Mouse (Mus musculus) midbrain, embryonic 10.5 days (tissue): ENCODE results near the gene Apoo. TPM values are rescaled to one million over a fixed set of nuclear protein-coding genes. Genes with fewer than 3 reads are reported as not detected.
"Not testable (repeated sequence)": the region's sequence is repeated elsewhere in the genome, so short reads cannot be mapped to it uniquely, and the experiment has no call there.

Experiments used
- DNase-seq: peaks from one replicate; pipeline ENCODE4 v3.0.0-alpha.2; 2017; ENCODE audit warnings: low spot score
- H3K27ac ChIP-seq: fragments of 300-500 bp; sonication (generic); replicated peaks from 2 replicates; pipeline ENCODE4 v1.5.1; 2016; ENCODE audit warnings: mild to moderate bottlenecking
- H3K27me3 ChIP-seq: fragments of 300-500 bp; sonication (generic); 2 replicates; pipeline ENCODE4 v1.6.1; 2016; ENCODE audit warnings: low read depth, mild to moderate bottlenecking; ENCODE audit not compliant: poor library complexity, severe bottlenecking
- H3K36me3 ChIP-seq: fragments of 300-500 bp; sonication (generic); 2 replicates; pipeline ENCODE4 v1.6.1; 2016; ENCODE audit warnings: mild to moderate bottlenecking, moderate library complexity
- H3K4me1 ChIP-seq: fragments of 300-500 bp; sonication (generic); 2 replicates; pipeline ENCODE4 v1.6.1; 2016
- H3K4me3 ChIP-seq: fragments of 300-500 bp; sonication (generic); 2 replicates; pipeline ENCODE4 v1.5.1; 2016; ENCODE audit warnings: mild to moderate bottlenecking, moderate library complexity
- H3K9me3 ChIP-seq: fragments of 300-500 bp; sonication (generic); replicated peaks from 2 replicates; pipeline ENCODE4 v1.6.1; 2016; ENCODE audit warnings: mild to moderate bottlenecking
- WGBS: fragments of 180-500 bp; shearing (Covaris S2); methylation state at CpG from one replicate; pipeline ENCODE4 v1.1.7; 2016; 5-methylcytosine and 5-hydroxymethylcytosine counted together
- polyA plus RNA-seq: library from polyadenylated mRNA; unstranded; fragments of >200 nt; fragmentation: Nextera tagmentation; extraction: Ambion mirVana; gene quantifications from 2 replicates; pipeline ENCODE4 v1.2.1, GENCODE M21; 2016

The Apoo gene
- polyA plus RNA-seq = 109 and 112 TPM in 2 replicates

- peak; percentile 95 for DNase-seq
- 0 out of 2 replicates have a peak, but pooled peaks cover 6% of the 10 kb centered on the region for H3K4me1 ChIP-seq
- 21% methylated on average over 44 of the region's 46 CpGs for WGBS
- peaks cover 4% of the 10 kb centered on the region; the same call in 1 of the 2 replicates for H3K9me3 ChIP-seq
- no peaks in the 10 kb centered on the region for H3K36me3 ChIP-seq
- H3K27ac ChIP-seq = peak within 1 kb of the TSS; percentile 83
- H3K27me3 ChIP-seq = peaks cover 97% of the 10 kb centered on the region
- peak within 1 kb of the TSS; percentile 68 for H3K4me3 ChIP-seq
Observed at GRCm38 (mm10) chrX:94366670-94367241, at the start of gene Apoo, which contains the start of gene Fam90a1b. TSS of gene Apoo (plus strand) at chrX:94367117. TSS of gene Fam90a1b (minus strand) at chrX:94366777.

DNA sequence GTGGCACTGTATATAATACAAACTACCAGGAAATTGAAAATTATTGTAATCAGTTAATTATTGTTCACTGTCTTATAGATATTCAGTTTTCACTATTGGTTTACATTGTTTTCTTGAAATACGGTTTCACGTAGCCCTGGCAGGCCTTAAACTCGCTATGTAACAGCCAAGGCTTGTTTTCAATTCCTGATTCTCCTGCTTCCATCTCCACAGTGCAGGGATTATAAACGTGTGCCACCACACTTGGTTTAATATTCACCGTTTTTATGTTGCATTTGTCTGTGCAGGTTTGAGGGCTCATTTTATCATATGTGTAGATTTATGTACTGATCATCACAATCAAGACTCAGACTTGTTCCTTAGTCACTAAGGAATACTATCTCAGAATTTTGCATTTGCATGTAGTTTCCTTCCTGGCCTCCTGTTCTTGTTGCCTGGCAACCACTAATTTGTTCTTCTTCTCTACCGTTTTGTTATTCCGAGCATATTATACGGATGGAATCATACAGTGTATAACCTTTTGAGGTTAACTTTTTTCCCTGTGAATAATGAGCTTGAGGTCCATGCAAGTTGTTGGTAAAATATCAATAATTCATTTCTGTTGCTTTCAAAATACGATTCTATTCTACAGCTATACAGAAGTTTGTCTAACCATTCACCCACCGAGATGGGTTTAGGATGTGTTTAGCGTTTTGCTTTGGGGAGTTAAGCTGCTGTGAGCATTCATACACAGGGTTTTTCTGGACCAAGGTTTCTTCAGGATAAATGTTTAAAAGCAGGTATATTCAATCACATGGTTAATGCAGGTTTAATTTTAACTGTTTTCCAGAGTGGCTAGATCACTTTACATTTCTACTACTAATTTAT lies 45.6 kb upstream of the Apoo start:
- Histone ChIP-seq H3K4me1 (no peaks in the 10 kb centered on the region), H3K9me3 (no peaks in the 10 kb centered on the region), H3K36me3 (no peaks in the 10 kb centered on the region), H3K4me3 (no peak overlapping the region), H3K27me3 (peaks cover 97% of the 10 kb centered on the region), H3K27ac (no peak overlapping the region)
- WGBS = 85% methylated on average over 11 of the region's 11 CpGs
- no peak for DNase-seq

DNA sequence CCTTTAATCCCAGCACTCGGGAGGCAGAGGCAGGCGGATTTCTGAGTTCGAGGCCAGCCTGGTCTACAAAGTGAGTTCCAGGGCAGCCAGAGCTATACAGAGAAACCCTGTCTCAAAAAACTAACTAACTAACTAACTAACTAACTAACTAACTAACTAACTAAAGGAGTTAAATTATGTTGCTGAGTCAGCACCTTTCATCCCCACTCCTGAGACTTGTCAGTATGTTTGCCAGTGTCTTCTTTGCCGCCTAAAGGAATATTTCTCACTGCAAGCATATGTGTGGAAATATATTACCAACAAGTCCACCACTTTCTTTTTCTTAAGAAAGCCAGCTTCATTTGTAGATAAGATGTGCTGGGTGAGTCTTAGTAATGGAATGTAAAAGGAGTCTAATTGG lies 23.3 kb upstream of the Apoo start:
- not testable (repeated sequence) for H3K36me3 ChIP-seq, H3K4me3 ChIP-seq, DNase-seq, H3K4me1 ChIP-seq, H3K9me3 ChIP-seq, H3K27ac ChIP-seq
- H3K27me3 ChIP-seq = peaks cover 97% of the 10 kb centered on the region
- 96% methylated on average over 4 of the region's 4 CpGs for WGBS

GRCm38 (mm10) chrX:94365381-94365925 lies 1.5 kb upstream of the Apoo start:
- Histone ChIP-seq H3K4me3 (peak overlapping the region; percentile 68; the same call in 1 of the 2 replicates), H3K27me3 (peaks cover 97% of the 10 kb centered on the region), H3K36me3 (no peaks in the 10 kb centered on the region), H3K27ac (no peak overlapping the region), H3K9me3 (peaks cover 4% of the 10 kb centered on the region; the same call in 1 of the 2 replicates), H3K4me1 (0 out of 2 replicates have a peak, but pooled peaks cover 6% of the 10 kb centered on the region)
- DNase-seq = peak; percentile 19
- WGBS = 30% methylated on average over 14 of the region's 14 CpGs

DNA sequence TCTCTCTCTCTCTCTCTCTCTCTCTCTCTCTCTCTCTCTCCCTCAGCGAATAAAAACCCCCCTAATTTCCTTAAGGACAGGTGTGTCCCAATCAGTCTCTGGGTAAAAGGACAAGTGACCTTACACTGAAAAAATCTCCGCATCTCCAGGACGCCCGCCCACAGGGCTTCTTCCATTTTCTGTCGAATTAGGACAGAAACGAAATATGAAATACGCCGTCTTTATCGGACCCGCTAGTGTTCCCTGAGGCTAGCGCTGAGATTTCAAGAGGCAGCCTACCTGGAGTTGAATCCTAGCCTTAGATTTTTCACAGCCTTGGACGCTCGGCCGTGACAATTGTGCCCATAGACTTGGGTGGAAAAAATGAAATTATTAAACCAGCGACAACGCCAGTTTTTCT lies 888 bp upstream of the Apoo start:
- peaks cover 97% of the 10 kb centered on the region for H3K27me3 ChIP-seq
- 0 out of 2 replicates have a peak, but pooled peaks cover 6% of the 10 kb centered on the region for H3K4me1 ChIP-seq
- peaks cover 4% of the 10 kb centered on the region; the same call in 1 of the 2 replicates for H3K9me3 ChIP-seq
- no peak overlapping the region for H3K27ac ChIP-seq
- peak overlapping the region; percentile 68 for H3K4me3 ChIP-seq
- no peaks in the 10 kb centered on the region for H3K36me3 ChIP-seq
- WGBS = 18% methylated on average over 16 of the region's 16 CpGs
- DNase-seq = peak; percentile 28

DNA sequence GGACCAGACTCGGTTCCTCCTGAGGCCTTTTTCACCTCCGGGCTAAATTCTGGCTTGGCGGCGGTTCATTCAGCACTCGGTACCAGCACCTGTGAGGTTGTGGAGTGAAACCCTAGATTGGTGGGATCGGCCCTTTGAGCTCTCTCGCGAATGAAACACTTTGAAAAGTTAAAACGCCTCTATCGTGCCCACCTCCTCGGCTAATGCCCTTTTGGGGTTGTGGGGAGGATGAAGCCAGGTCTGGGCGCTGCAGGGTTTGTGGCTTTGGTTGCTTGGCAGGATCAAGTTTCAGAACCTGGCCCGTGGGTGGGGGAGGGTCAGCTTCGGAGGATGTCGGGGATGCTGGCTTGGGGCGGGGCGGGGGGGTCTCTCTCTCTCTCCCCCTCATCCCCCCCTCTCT lies 331 bp downstream of the Apoo start:
- Histone ChIP-seq H3K9me3 (peaks cover 4% of the 10 kb centered on the region; the same call in 1 of the 2 replicates), H3K36me3 (no peaks in the 10 kb centered on the region), H3K4me3 (peak overlapping the region; percentile 68), H3K4me1 (0 out of 2 replicates have a peak, but pooled peaks cover 6% of the 10 kb centered on the region), H3K27me3 (peaks cover 97% of the 10 kb centered on the region), H3K27ac (peak overlapping the region; percentile 83)
- WGBS = 27% methylated on average over 15 of the region's 17 CpGs
- DNase-seq = no peak

GRCm38 (mm10) chrX:94378734-94379133 lies 11.8 kb downstream of the Apoo start:
- H3K9me3 ChIP-seq = no peaks in the 10 kb centered on the region
- no peak overlapping the region for H3K4me3 ChIP-seq
- 72% methylated on average over 5 of the region's 5 CpGs for WGBS
- no peaks in the 10 kb centered on the region for H3K4me1 ChIP-seq
- H3K27ac ChIP-seq = no peak overlapping the region
- no peak for DNase-seq
- H3K36me3 ChIP-seq = peaks cover 17% of the 10 kb centered on the region; the same call in 1 of the 2 replicates
- peaks cover 97% of the 10 kb centered on the region for H3K27me3 ChIP-seq

- no peaks in the 10 kb centered on the region for H3K9me3 ChIP-seq
- WGBS = 59% methylated on average over 3 of the region's 3 CpGs
- no peak overlapping the region for H3K4me3 ChIP-seq
- H3K4me1 ChIP-seq = peaks cover 9% of the 10 kb centered on the region; the same call in 1 of the 2 replicates
- no peak for DNase-seq
- no peaks in the 10 kb centered on the region for H3K36me3 ChIP-seq
- no peak overlapping the region for H3K27ac ChIP-seq
- H3K27me3 ChIP-seq = peaks cover 71% of the 10 kb centered on the region
Observed at GRCm38 (mm10) chrX:94408975-94409374, 42.1 kb downstream of the Apoo start.

DNA sequence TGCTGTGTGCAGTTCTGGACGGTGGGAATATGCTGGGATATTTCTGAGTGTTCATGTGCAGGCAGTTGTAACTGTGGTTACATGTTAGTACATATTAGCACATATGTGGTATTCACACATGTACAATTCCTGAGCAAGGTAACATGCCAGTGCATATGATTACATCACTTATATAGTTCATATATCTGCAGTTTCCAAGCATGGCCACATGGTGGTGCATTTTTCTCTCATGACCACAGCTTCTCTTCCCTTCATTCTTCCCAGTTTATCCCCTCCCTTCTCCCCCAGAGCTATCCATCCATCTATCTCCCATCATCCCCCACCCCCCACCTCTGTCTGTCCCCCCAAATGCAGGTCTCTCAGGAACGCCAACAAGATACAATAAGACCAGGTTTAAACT lies 53.3 kb downstream of the Apoo start:
- no peak for DNase-seq
- Histone ChIP-seq H3K27ac (no peak overlapping the region), H3K27me3 (peaks cover 92% of the 10 kb centered on the region), H3K36me3 (peaks cover 21% of the 10 kb centered on the region), H3K4me3 (no peak overlapping the region), H3K4me1 (no peaks in the 10 kb centered on the region), H3K9me3 (no peaks in the 10 kb centered on the region)
- WGBS = 90% methylated on average over 2 of the region's 2 CpGs

DNA sequence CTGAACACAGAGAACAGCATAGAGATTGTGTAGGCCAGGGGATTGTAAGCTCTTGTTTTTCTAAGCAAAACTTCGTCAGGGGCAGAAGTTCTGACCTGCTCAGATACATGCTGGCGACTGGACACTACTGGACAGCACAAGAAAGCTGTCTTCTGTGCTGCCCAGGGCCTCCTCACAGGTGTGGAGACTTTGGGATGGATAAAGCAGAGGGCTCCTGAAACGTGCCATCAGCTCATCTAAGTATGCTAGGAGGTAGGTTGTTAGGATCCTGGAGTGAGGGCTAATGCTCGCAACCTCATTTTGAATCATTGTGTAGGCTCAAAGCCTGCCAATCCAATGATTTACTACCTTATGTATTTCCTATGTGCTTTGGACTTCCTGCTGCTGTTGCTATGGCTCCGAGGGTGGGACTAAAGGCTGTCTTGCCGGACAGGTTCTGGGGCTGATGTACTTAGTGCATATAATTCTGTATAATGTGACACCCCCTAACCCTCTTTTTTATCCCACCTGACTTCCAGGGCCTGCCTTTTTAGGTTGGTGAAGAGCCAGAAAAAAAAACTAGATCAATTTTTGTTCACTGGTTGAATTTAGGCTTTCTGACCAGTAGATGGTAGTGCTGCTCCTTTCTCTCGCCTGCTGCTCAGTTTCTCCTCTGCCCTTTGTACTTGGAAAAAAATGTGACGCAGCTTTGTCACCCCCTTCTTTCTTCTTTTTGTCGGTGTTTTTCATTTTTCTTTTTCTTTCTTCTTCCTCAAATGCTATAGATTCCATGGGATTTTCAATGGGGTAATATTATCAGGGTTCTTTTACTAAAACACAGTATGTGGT lies 64.8 kb downstream of the Apoo start:
- no peak overlapping the region for H3K4me3 ChIP-seq
- WGBS = 43% methylated on average over 9 of the region's 9 CpGs
- no peaks in the 10 kb centered on the region for H3K36me3 ChIP-seq
- peaks cover 89% of the 10 kb centered on the region for H3K27me3 ChIP-seq
- H3K27ac ChIP-seq = no peak overlapping the region
- H3K4me1 ChIP-seq = no peaks in the 10 kb centered on the region
- DNase-seq = peak; percentile 16
- H3K9me3 ChIP-seq = no peaks in the 10 kb centered on the region

DNA sequence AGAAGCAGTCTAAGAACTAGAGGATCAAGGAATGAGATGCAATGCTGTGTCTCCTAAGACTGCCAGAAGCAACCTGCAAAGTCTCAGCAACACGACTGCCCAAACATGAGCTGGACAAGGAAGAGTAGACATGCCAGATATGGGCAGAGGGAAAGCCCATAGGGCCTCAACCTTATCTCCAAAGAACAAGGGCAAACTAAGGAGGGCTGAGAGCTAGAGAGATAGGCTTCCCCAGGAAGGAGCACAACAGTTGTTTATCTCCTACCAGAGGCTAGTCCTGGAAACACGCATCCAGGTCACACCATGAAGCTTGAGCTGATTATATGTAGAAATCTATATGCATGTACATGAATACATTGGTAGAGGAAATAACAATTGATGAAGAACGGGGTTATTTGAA lies 78.5 kb downstream of the Apoo start:
- H3K36me3 ChIP-seq, H3K4me1 ChIP-seq, H3K27ac ChIP-seq, H3K4me3 ChIP-seq, H3K9me3 ChIP-seq, DNase-seq: not testable (repeated sequence)
- H3K27me3 ChIP-seq = peaks cover 50% of the 10 kb centered on the region
- no CpG with 5 or more reads among the region's 3 CpGs for WGBS

GRCm38 (mm10) chrX:94446021-94446420 lies 79.1 kb downstream of the Apoo start:
- not testable (repeated sequence) for DNase-seq, H3K36me3 ChIP-seq, H3K9me3 ChIP-seq, H3K27ac ChIP-seq, H3K4me3 ChIP-seq, H3K4me1 ChIP-seq
- peaks cover 44% of the 10 kb centered on the region for H3K27me3 ChIP-seq
- WGBS = 86% methylated on average over 2 of the region's 2 CpGs
